Mouse (Mus musculus) liver, embryonic 11.5 days (tissue): ENCODE data around the gene Obp2a. TPM values are rescaled to one million over a fixed set of nuclear protein-coding genes. Genes with fewer than 3 reads are reported as not detected.
"Not testable (repeated sequence)": the region's sequence is repeated elsewhere in the genome, so short reads cannot be mapped to it uniquely, and the experiment has no call there.

ENCODE experiments used
- ATAC-seq: fragments of 200-750 bp; cut with Nextera tagmentation; replicated peaks from 2 replicates; pipeline ENCODE4 v1.8.0; 2017; ENCODE audit warnings: moderate number of reproducible peaks, mild to moderate bottlenecking, moderate TSS enrichment, moderate library complexity; ENCODE audit not compliant: low FRiP score
- DNase-seq: peaks from one replicate; pipeline ENCODE4 v3.0.0-alpha.2; 2017; ENCODE audit warnings: low spot score
- H3K27ac ChIP-seq: fragments of 300-500 bp; sonication (generic); 2 replicates; pipeline ENCODE4 v1.5.1; 2014; ENCODE audit warnings: mild to moderate bottlenecking, low read depth, low read length, control low read depth
- H3K27me3 ChIP-seq: fragments of 300-500 bp; sonication (generic); replicated peaks from 2 replicates; pipeline ENCODE4 v1.6.1; 2014; ENCODE audit warnings: low read length, mixed read lengths; ENCODE audit not compliant: control insufficient read depth, insufficient read depth
- H3K36me3 ChIP-seq: fragments of 300-500 bp; sonication (generic); 2 replicates; pipeline ENCODE4 v1.6.1; 2014; ENCODE audit warnings: mild to moderate bottlenecking, low read length, moderate library complexity, mixed read lengths; ENCODE audit not compliant: control insufficient read depth, insufficient read depth
- H3K4me1 ChIP-seq: fragments of 300-500 bp; sonication (generic); replicated peaks from 2 replicates; pipeline ENCODE4 v1.6.1; 2014; ENCODE audit warnings: low read length, mixed read lengths; ENCODE audit not compliant: control insufficient read depth, insufficient read depth
- H3K4me2 ChIP-seq: fragments of 300-500 bp; sonication (generic); 2 replicates; pipeline ENCODE4 v1.6.1; 2014; ENCODE audit warnings: mild to moderate bottlenecking, control low read depth, moderate library complexity
- H3K4me3 ChIP-seq: fragments of 300-500 bp; sonication (generic); 2 replicates; pipeline ENCODE4 v1.5.1; 2014; ENCODE audit warnings: low read depth, low read length, control low read depth
- H3K9ac ChIP-seq: fragments of 300-500 bp; sonication (generic); 2 replicates; pipeline ENCODE4 v1.6.1; 2014; ENCODE audit warnings: low read depth, low read length, control low read depth
- H3K9me3 ChIP-seq: fragments of 300-500 bp; sonication (generic); 2 replicates; pipeline ENCODE4 v1.6.1; 2016; ENCODE audit warnings: low read length, inconsistent platforms, mixed read lengths; ENCODE audit not compliant: control insufficient read depth
- WGBS: fragments of 180-500 bp; shearing (Covaris S2); extraction: QIAGEN DNeasy Blood & Tissue Kit; methylation state at CpG from one replicate; pipeline ENCODE4 v1.1.7; 2014; 5-methylcytosine and 5-hydroxymethylcytosine counted together
- polyA plus RNA-seq: library from polyadenylated mRNA; unstranded; fragments of >200 nt; fragmentation: Nextera tagmentation; extraction: Ambion mirVana; gene quantifications from 2 replicates; pipeline ENCODE4 v1.2.1, GENCODE M21; 2014

Gene Obp2a
- polyA plus RNA-seq, 1 experiment from 2014 or later, result not detected

DNA sequence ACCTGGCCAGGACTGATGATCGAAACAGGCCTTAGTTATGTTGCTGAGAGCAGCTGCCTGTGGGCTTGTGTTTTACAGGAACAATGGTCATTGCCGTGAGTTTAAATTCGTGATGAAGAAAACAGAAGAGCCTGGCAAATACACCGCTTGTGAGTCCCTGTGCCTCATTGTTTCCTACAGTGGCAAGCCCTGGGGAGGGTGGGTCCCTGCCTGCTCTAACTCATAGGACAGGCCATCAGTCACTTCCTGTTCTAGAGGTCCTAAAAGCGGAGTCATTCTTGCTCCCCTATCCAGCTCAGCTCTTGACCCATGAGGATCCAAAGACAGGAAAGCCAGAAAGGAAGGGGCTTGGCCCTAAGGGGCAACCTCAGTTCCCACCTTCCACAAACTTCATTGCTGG is 1.2 kb downstream of the Obp2a start:
- H3K9ac ChIP-seq, result no peak overlapping the region
- H3K27me3 ChIP-seq, result no peaks in the 10 kb centered on the region
- ATAC-seq, result no peak
- no peaks in the 10 kb centered on the region for H3K9me3 ChIP-seq
- H3K4me3 ChIP-seq, result no peak overlapping the region
- H3K27ac ChIP-seq, result no peak overlapping the region
- WGBS, result 61% methylated on average over 5 of the region's 5 CpGs
- H3K4me1 ChIP-seq, result no peaks in the 10 kb centered on the region
- H3K36me3 ChIP-seq, result no peaks in the 10 kb centered on the region
- no peak overlapping the region for H3K4me2 ChIP-seq
- no peak for DNase-seq

DNA sequence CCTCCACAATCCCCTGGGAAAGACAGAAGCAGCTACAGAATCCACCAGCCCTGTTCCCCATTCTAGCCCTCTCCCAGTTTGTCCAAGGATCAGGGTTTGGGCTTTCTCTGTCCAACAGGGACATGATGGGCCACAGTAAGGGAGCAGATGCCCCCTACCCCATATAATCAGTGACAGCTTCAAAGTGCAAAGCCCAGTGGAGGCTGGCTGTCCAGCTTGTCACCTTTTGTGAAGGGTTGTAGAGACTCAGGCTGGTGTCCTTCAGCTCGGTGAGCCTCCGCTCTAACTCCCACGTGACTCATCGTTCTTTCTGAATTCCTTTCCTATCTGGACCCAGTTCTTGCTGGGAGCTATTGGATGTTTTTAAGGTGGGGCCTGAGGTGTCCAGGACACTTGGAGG is 3.9 kb downstream of the Obp2a start:
- DNase-seq, result no peak
- Histone ChIP-seq H3K36me3 (no peaks in the 10 kb centered on the region), H3K4me2 (no peak overlapping the region), H3K4me1 (no peaks in the 10 kb centered on the region), H3K9me3 (no peaks in the 10 kb centered on the region), H3K9ac (no peak overlapping the region), H3K27ac (no peak overlapping the region), H3K4me3 (no peak overlapping the region), H3K27me3 (no peaks in the 10 kb centered on the region; the same call in 1 of the 2 replicates)
- 79% methylated on average over 4 of the region's 4 CpGs for WGBS
- ATAC-seq, result no peak

DNA sequence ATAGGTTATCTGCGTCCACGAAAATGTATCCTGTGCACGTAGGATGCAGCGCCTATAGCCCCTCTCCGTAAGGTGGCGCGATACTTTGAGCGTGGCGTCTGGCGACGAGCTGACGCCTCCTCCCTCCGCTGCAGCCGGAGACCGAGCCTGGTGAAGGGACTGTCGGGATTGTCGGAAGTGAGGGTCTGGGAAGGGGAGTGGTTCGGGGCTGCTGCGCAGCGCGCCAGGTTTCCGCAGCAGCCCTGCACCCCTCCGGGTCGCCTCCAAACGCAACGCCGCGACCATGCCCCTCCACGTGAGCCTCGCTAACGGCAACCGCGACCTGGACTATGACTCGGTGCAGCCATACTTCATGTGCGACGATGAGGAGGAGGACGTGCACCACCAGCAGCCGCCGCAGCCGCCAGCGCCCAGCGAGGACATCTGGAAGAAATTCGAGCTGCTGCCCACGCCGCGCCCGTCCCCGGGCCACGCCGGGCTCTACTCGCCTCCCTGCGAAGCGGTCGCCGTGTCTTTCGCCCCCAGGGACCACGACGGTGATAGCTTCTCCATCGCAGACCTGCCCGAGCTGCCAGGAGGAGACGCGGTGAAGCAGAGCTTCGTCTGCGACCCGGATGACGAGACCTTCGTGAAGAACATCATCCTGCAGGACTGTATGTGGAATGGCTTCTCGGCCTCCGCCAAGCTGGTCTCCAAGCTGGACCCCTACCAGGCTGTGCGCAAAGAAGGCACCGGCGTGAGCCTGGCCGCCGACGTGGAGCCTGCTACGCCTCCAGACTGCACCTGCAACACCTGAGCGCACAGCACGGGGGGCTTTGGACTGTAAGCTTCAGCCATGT is 7.0 kb downstream of the Obp2a start, which contains the start of gene Bmyc:
Bmyc (plus strand) TSS at position 97 of the 839 bp plus-strand sequence.
- ATAC-seq (peak; percentile 81), DNase-seq (peak; percentile 76)
- peak within 1 kb of the TSS; percentile 82 for H3K4me2 ChIP-seq
- WGBS, result under 1% methylated on average over 78 of the region's 78 CpGs
- no peaks in the 10 kb centered on the region for H3K36me3 ChIP-seq
- no peaks in the 10 kb centered on the region for H3K9me3 ChIP-seq
- no peaks in the 10 kb centered on the region; the same call in 1 of the 2 replicates for H3K27me3 ChIP-seq
- peak within 1 kb of the TSS; percentile 60 for H3K9ac ChIP-seq
- H3K4me3 ChIP-seq, result peak within 1 kb of the TSS; percentile 65
- no peaks in the 10 kb centered on the region for H3K4me1 ChIP-seq
- no peak within 1 kb of the TSS; the same call in 1 of the 2 replicates for H3K27ac ChIP-seq

DNA sequence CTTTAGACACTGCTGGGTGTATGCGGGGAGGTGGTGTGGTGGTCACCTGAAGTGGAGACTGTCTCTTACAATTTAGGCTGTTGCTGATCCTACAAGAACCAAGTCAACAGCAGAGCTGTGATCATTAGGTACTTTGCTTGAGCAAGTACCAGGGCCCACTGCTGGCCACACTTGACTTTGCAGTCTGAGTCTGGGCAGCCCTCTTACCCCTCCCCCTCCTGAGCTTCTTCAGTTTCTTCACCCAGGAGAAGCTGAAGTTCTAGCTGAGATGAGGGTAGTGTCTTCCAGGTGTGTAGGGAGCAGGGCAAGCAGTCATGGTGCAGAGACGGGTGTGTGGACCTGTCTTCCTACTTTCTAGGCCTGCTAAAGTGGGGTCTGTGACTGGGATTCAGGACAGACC is 8.3 kb downstream of the Obp2a start:
- WGBS, result 63% methylated on average over 2 of the region's 2 CpGs
- Histone ChIP-seq H3K4me3 (no peak overlapping the region), H3K9me3 (no peaks in the 10 kb centered on the region), H3K9ac (no peak overlapping the region), H3K27me3 (no peaks in the 10 kb centered on the region; the same call in 1 of the 2 replicates), H3K4me2 (no peak overlapping the region), H3K27ac (no peak overlapping the region), H3K4me1 (no peaks in the 10 kb centered on the region), H3K36me3 (no peaks in the 10 kb centered on the region)
- no peak for ATAC-seq
- DNase-seq, result no peak

DNA sequence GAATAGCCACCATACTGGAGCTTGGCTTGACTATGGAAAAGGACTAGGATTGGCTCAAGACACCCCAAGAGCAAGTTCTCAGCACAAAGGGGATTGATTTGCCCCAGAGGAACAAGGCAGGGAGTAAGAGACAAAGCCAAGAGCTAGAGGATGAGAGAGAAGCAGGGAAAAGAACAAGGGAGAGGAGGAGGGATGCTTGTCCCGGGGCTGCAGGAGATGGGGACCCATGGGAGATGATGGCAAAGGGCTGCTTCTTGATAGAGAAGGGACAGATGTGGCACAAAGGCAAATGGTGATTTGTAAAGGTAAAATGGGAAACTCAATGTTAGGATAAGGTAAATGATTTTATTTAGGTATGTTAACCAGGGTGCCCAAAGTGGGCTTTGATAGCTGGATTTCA is 9.2 kb downstream of the Obp2a start:
- H3K4me1 ChIP-seq, H3K27me3 ChIP-seq, H3K4me2 ChIP-seq, DNase-seq, H3K9me3 ChIP-seq, H3K36me3 ChIP-seq, H3K9ac ChIP-seq, H3K27ac ChIP-seq, H3K4me3 ChIP-seq, ATAC-seq: not testable (repeated sequence)
- WGBS, result 95% methylated on average over 1 of the region's 1 CpGs

DNA sequence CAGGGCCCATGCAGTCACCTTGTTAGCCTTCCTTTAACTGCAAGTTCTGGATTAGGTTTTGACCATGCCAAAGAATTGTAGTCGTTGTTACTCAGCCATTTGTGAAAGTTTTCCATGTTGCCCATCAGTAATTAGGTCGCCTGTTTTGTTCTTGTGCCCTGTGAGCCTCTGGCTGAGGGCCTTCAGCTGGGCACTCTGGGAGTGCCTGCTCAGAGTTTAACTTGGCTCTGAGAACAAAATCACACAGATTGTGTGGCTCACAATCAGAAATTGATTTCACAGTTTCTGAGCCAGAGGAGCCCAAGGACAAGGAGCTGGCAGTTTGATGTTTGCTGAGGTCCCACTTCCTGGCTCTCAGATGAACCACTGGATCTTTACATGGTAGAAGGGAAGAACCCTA is 9.9 kb downstream of the Obp2a start:
- not testable (repeated sequence) for H3K9ac ChIP-seq, H3K4me3 ChIP-seq, ATAC-seq, H3K36me3 ChIP-seq, H3K27ac ChIP-seq, DNase-seq, H3K9me3 ChIP-seq, H3K27me3 ChIP-seq, H3K4me1 ChIP-seq, H3K4me2 ChIP-seq
- 61% methylated on average over 2 of the region's 2 CpGs for WGBS

DNA sequence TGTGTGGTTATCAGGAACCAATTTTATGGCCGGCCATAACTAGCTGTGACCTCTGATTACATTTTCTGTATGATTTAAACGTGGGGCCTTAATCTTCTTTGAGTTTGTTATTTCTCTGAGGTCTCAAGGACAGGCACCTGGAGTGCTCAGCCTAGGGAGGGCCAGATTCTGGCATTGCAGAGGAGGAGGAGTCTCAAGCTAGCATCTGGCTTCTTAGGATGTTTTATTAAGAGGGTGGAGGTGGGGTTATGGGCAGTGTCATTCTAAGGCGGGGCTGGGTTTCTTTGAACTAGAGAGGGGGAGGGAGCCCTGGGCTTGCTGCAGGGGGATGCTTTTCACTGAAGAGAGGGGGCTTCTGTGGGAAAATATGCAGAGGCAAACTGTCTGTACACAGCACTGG is 11.8 kb downstream of the Obp2a start:
- H3K36me3 ChIP-seq, H3K9me3 ChIP-seq, H3K9ac ChIP-seq, H3K4me3 ChIP-seq, DNase-seq, H3K27me3 ChIP-seq, H3K27ac ChIP-seq, H3K4me1 ChIP-seq, ATAC-seq, H3K4me2 ChIP-seq: not testable (repeated sequence)
- WGBS, result 34% methylated on average over 3 of the region's 3 CpGs

DNA sequence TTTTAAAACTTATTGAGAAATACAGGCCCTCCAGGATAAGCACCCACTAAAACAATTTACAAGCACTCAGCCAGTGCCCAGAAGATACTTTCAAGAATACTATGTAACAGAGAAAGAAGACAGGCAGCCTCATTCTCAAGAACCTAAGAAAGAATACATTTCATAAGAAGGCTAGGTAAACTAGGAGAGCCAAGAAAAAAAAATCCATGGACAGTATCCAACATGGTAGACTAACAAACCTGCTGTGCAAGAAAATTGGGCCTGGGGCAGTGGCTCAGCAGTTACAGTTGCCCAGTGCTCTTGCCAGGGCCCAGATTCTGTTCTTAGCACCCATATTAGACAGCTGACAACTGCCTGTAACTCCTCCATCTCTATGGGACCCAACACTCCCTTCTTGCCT is 17.4 kb downstream of the Obp2a start:
- no peak for ATAC-seq
- H3K9me3 ChIP-seq, result no peaks in the 10 kb centered on the region
- no peak overlapping the region for H3K9ac ChIP-seq
- no peak overlapping the region for H3K27ac ChIP-seq
- H3K36me3 ChIP-seq, result no peaks in the 10 kb centered on the region
- no peak overlapping the region for H3K4me3 ChIP-seq
- no peaks in the 10 kb centered on the region for H3K27me3 ChIP-seq
- no peaks in the 10 kb centered on the region for H3K4me1 ChIP-seq
- no peak for DNase-seq
- no peak overlapping the region for H3K4me2 ChIP-seq
